Mouse (Mus musculus) brain, embryonic 14.5 days (tissue): ENCODE results near the gene Lrrc25. TPM values are rescaled to one million over a fixed set of nuclear protein-coding genes. Genes with fewer than 3 reads are reported as not detected.

ENCODE experiments used
- DNase-seq: peaks from one replicate; pipeline ENCODE4 v3.0.0-alpha.2; 2011; ENCODE audit warnings: low read depth
- CTCF ChIP-seq: fragments of 200-500 bp; IDR thresholded peaks from 2 replicates; pipeline ENCODE4 v1.5.1; 2012; ENCODE audit warnings: inconsistent platforms, mild to moderate bottlenecking, moderate library complexity, borderline replicate concordance; ENCODE audit not compliant: insufficient read depth, insufficient read length; ENCODE audit errors: extremely low read depth
- POLR2A ChIP-seq: fragments of 200-500 bp; IDR thresholded peaks from 2 replicates; pipeline ENCODE4 v1.6.1; 2012; ENCODE audit warnings: mild to moderate bottlenecking, inconsistent platforms, borderline replicate concordance; ENCODE audit not compliant: poor library complexity, insufficient read depth, insufficient read length, severe bottlenecking; ENCODE audit errors: extremely low read depth
- polyA plus RNA-seq: library from polyadenylated mRNA; depleted of rRNA; stranded (reverse); fragments of >200 nt; gene quantifications from 2 replicates; pipeline ENCODE4 v1.2.3, GENCODE M21; 2012

The Lrrc25 gene
- polyA plus RNA-seq, 1 experiment: 1.4 TPM

GRCm38 (mm10) chr8:70594621-70595564 is 21.1 kb upstream of the Lrrc25 start:
- TF ChIP-seq POLR2A (no peak), CTCF (no peak)
- DNase-seq: peak; percentile 46

GRCm38 (mm10) chr8:70595811-70596210 is 20.1 kb upstream of the Lrrc25 start:
- TF ChIP-seq POLR2A (no peak), CTCF (no peak)
- DNase-seq: no peak

GRCm38 (mm10) chr8:70596216-70596615 is 19.7 kb upstream of the Lrrc25 start:
- DNase-seq: no peak
- no peak for TF ChIP-seq POLR2A
- no peak for TF ChIP-seq CTCF

- no peak for DNase-seq
- TF ChIP-seq CTCF: peak; percentile 22; the same call in 1 of the 2 replicates
- no peak for TF ChIP-seq POLR2A
These were observed 19.1 kb upstream of the Lrrc25 start for GRCm38 (mm10) chr8:70596775-70597416.

GRCm38 (mm10) chr8:70597417-70598272 is 18.3 kb upstream of the Lrrc25 start:
- no peak for DNase-seq
- TF ChIP-seq CTCF: no peak

GRCm38 (mm10) chr8:70598283-70598682 is 17.7 kb upstream of the Lrrc25 start:
- peak; percentile 87 for DNase-seq
- TF ChIP-seq CTCF (peak; percentile 81), POLR2A (no peak)

- DNase-seq: no peak
- TF ChIP-seq POLR2A (no peak), CTCF (0 out of 2 replicates have a peak, but pooled peaks have one; percentile 1)
These were observed 17.2 kb upstream of the Lrrc25 start for GRCm38 (mm10) chr8:70598722-70599121.

GRCm38 (mm10) chr8:70599507-70600290 is 16.3 kb upstream of the Lrrc25 start:
- no peak for DNase-seq
- TF ChIP-seq CTCF (no peak), POLR2A (no peak)

- DNase-seq: no peak
- TF ChIP-seq CTCF: no peak
- TF ChIP-seq POLR2A: no peak
These were observed 15.3 kb upstream of the Lrrc25 start for GRCm38 (mm10) chr8:70600473-70601270.

- TF ChIP-seq CTCF (no peak), POLR2A (no peak)
- peak; percentile 97 for DNase-seq
These were observed 14.7 kb upstream of the Lrrc25 start for GRCm38 (mm10) chr8:70601271-70601649.
